Mouse (Mus musculus) ES-Bruce4 (cell line): ENCODE measurements around the gene Nme7. TPM values are rescaled to one million over a fixed set of nuclear protein-coding genes. Genes with fewer than 3 reads are reported as not detected.

Source experiments
- H3K27ac ChIP-seq: 2 replicates; pipeline ENCODE4 v1.5.1; 2012; ENCODE audit warnings: low read length, inconsistent platforms; ENCODE audit not compliant: insufficient read depth
- H3K27me3 ChIP-seq: 2 replicates; pipeline ENCODE4 v1.6.1; 2012; ENCODE audit warnings: mild to moderate bottlenecking, low read length, inconsistent platforms; ENCODE audit not compliant: control insufficient read depth, poor library complexity, insufficient read depth, severe bottlenecking
- H3K36me3 ChIP-seq: 2 replicates; pipeline ENCODE4 v1.6.1; 2012; ENCODE audit warnings: inconsistent platforms, mild to moderate bottlenecking, low read length, moderate library complexity; ENCODE audit not compliant: control insufficient read depth, poor library complexity, insufficient read depth, severe bottlenecking
- H3K4me1 ChIP-seq: one replicate; pipeline ENCODE4 v1.8.1; 2011; ENCODE audit warnings: low read length; ENCODE audit not compliant: control insufficient read depth, insufficient read depth
- H3K4me3 ChIP-seq: 2 replicates; pipeline ENCODE4 v1.5.1; 2011; ENCODE audit warnings: low read depth, mild to moderate bottlenecking, low read length
- H3K9ac ChIP-seq: 2 replicates; pipeline ENCODE4 v1.6.1; 2012; ENCODE audit warnings: low read depth, mild to moderate bottlenecking, inconsistent platforms; ENCODE audit not compliant: poor library complexity, severe bottlenecking
- H3K9me3 ChIP-seq: replicated peaks from 2 replicates; pipeline ENCODE4 v1.6.1; 2012; ENCODE audit warnings: mild to moderate bottlenecking, low read length, inconsistent platforms; ENCODE audit not compliant: control insufficient read depth, poor library complexity, insufficient read depth, severe bottlenecking
- CTCF ChIP-seq: IDR thresholded peaks from one replicate; pipeline ENCODE4 v1.8.1; 2011; ENCODE audit warnings: low read depth, low read length
- EP300 ChIP-seq: IDR thresholded peaks from 2 replicates; pipeline ENCODE4 v1.6.1; 2011; ENCODE audit warnings: low read depth, low read length; ENCODE audit not compliant: insufficient read depth
- POLR2A ChIP-seq: IDR thresholded peaks from one replicate; pipeline ENCODE4 v1.8.1; 2011; ENCODE audit warnings: low read length; ENCODE audit not compliant: insufficient read depth
- polyA plus RNA-seq: library from polyadenylated mRNA; stranded (reverse); fragments of >200 nt; gene quantifications from 2 replicates; pipeline ENCODE4 v1.2.4, GENCODE M21; 2011; ENCODE audit warnings: low read depth; ENCODE audit not compliant: missing spikeins, insufficient read depth, insufficient read length

Nme7 gene
- polyA plus RNA-seq, 1 experiment: 48.8 TPM

DNA sequence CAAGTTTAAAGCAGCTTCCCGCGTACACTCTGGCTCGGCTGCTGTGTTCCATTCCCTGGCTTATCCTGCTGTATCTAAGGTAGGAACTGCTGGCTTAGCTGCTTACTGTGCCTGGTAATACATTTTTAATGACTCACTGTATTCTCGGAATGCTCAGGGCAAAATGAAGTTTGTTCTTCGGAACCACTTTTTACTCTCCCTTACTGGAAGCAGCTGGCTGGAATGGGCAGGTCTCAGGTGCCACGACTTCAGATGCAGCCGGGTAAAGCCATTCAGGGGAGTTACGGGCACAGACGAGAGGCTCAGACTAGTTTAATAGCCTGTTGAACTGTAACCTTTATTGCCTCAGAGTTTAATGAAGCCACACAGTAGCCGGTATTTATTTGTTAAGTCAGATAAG is 17.5 kb downstream of the Nme7 start:
- no peak for TF ChIP-seq CTCF
- TF ChIP-seq EP300: no peak
- TF ChIP-seq POLR2A: no peak
- Histone ChIP-seq H3K4me1 (peaks cover 3% of the 10 kb centered on the region), H3K27me3 (no peaks in the 10 kb centered on the region), H3K9me3 (no peaks in the 10 kb centered on the region), H3K9ac (no peak overlapping the region), H3K27ac (no peak overlapping the region), H3K36me3 (no peaks in the 10 kb centered on the region), H3K4me3 (no peak overlapping the region)

DNA sequence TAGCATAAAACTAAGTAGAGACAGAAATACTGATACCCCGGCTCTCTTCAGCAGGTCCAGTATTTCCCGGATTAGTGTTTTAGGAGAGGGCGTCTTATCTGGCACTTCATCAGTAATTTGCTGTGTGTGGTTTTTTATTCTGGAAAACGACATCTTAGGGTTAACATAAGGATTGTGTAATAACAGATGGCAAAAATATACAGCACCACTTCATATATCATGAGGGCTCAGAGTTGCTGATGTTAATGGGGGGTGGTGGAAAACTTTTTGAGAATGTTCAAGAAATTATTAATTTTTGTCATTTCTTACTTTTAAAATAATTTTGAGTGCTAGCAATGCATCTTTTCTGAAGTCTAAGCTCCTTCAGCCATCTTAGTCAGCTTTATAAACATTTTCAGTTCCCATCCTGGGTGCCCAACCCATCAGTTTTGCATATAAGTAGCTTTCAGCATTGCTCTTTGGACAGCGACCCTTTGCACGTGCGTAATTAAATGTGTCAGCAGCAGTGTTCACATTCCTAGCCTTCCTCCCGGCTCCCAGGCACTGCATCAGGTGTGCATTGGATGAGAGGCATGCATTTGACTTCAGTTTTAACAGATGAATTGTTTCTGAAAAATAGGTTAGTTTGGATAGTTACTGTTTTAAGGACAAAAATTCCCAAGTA is 19.2 kb downstream of the Nme7 start:
- H3K9me3 ChIP-seq: no peaks in the 10 kb centered on the region
- no peak overlapping the region for H3K9ac ChIP-seq
- H3K27me3 ChIP-seq: no peaks in the 10 kb centered on the region
- peaks cover 3% of the 10 kb centered on the region for H3K4me1 ChIP-seq
- no peak overlapping the region for H3K27ac ChIP-seq
- no peaks in the 10 kb centered on the region for H3K36me3 ChIP-seq
- TF ChIP-seq CTCF: no peak
- no peak for TF ChIP-seq EP300
- TF ChIP-seq POLR2A: no peak
- no peak overlapping the region for H3K4me3 ChIP-seq

DNA sequence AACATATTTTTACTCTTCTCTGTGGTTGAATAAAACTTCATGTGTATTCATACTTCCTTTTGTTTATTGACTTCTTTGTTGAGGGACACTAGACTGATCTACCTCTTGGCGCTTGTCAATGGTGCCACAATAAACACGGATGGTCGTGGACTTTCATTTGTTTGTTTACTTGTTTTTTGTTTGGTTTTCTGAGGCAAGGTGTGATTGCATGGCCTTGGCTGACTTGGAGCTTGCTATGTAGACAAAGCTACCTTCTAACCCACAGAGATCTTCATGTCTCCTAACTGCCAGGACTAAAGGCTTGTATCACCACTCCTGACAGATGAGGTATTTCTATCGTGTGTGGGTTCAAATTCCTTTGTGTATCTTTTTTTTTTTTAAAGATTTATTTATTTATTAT is 20.3 kb downstream of the Nme7 start:
- TF ChIP-seq CTCF (no peak), POLR2A (no peak), EP300 (no peak)
- no peak overlapping the region for H3K9ac ChIP-seq
- no peaks in the 10 kb centered on the region for H3K9me3 ChIP-seq
- no peak overlapping the region for H3K4me3 ChIP-seq
- H3K27me3 ChIP-seq: no peaks in the 10 kb centered on the region
- H3K27ac ChIP-seq: no peak overlapping the region
- H3K4me1 ChIP-seq: peaks cover 3% of the 10 kb centered on the region
- H3K36me3 ChIP-seq: no peaks in the 10 kb centered on the region

DNA sequence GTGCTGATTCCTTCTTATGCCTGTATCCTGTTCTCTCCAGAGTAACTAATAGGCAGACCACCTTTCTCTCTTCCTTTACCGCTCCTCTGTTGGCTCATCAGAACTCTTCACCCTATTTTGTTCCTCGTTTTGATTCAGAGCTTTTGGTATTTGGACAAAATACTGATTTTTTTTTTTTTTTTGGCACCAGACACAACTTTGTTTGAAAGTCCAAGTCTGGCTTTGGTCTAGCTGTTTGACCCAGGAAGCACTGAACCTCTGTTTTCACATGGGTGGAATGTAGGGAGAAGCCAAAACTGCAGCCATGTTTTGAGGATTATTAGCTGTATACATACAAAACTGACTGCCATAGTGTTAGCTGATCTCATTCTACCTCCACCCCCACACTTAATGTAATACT is 21.0 kb downstream of the Nme7 start:
- no peak overlapping the region for H3K4me3 ChIP-seq
- TF ChIP-seq POLR2A (no peak), CTCF (no peak), EP300 (no peak)
- no peak overlapping the region for H3K9ac ChIP-seq
- H3K4me1 ChIP-seq: peaks cover 1% of the 10 kb centered on the region
- no peaks in the 10 kb centered on the region for H3K27me3 ChIP-seq
- no peaks in the 10 kb centered on the region for H3K36me3 ChIP-seq
- no peaks in the 10 kb centered on the region for H3K9me3 ChIP-seq
- no peak overlapping the region for H3K27ac ChIP-seq

DNA sequence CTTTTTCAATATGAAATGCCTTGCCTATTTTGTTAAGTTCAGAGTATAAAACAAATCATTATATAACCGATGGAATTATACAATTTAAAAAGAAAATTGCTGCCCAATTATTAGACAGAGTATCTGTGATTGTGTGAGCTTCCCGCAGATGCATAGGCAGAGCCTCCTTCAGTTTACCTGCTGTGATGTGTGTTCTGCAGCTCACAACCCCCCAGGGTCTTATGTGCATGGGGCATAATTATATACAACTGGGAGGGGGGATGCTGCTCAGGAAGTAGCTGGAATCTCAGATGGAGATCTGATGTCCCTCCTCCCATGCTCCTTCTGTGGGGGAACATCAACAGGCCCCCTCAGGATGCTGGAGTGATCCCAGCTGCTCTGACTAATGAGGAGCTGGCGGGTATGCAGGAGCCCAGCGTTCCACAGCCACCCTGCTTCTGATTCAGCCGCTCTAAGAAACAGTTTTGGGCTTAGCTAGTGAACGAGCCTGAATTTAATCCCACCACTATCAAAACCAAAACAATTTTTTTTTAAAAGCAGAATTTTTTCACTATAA is 22.8 kb downstream of the Nme7 start:
- TF ChIP-seq POLR2A: no peak
- no peak for TF ChIP-seq CTCF
- no peak for TF ChIP-seq EP300

DNA sequence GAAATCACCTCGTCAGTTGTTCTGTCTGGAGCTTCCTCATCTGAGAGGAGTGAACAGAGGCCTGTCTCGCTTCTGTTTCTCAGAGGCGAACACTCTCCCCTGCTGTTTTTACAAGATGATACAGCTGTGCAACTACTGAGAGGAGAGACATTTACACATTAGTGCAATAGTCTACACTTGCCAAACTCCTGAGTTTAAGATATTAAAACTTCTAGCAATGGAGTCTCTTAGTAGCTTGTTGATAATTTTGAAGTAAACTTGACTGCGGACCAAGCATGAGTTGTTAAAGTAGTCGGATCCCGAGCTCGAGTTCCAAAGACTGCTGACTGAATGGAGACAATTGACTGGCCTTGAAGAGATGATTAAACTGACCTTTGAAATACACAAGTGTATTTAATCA is 23.8 kb downstream of the Nme7 start:
- Histone ChIP-seq H3K9ac (no peak overlapping the region), H3K36me3 (no peaks in the 10 kb centered on the region), H3K27me3 (no peaks in the 10 kb centered on the region), H3K27ac (no peak overlapping the region), H3K4me1 (peaks cover 1% of the 10 kb centered on the region), H3K4me3 (no peak overlapping the region), H3K9me3 (no peaks in the 10 kb centered on the region)
- no peak for TF ChIP-seq POLR2A
- TF ChIP-seq CTCF: no peak
- TF ChIP-seq EP300: no peak

More for the DNA sequence above, 22.8 kb downstream of the Nme7 start:
- H3K27ac ChIP-seq: no peak overlapping the region
- H3K9ac ChIP-seq: no peak overlapping the region
- H3K4me1 ChIP-seq: peaks cover 1% of the 10 kb centered on the region
- no peak overlapping the region for H3K4me3 ChIP-seq
- H3K36me3 ChIP-seq: no peaks in the 10 kb centered on the region
- no peaks in the 10 kb centered on the region for H3K27me3 ChIP-seq
- no peaks in the 10 kb centered on the region for H3K9me3 ChIP-seq
